Mouse (Mus musculus): ENCODE measurements around the gene Hs1bp3. TPM values are rescaled to one million over a fixed set of nuclear protein-coding genes. Genes with fewer than 3 reads are reported as not detected.

The Hs1bp3 gene
- polyA plus RNA-seq, 1 experiment, result not detected

- WGBS, result 85% methylated on average over 8 of the region's 8 CpGs
- peaks cover 33% of the 10 kb centered on the region for H3K4me1 ChIP-seq (ENCODE audit: control insufficient read depth, insufficient read depth, low read length)
- H3K4me3 ChIP-seq (ENCODE audit: insufficient read depth, low read depth, low read length), result no peak overlapping the region
- no peak for TF ChIP-seq CTCF (IDR thresholded peaks at IDR 0.05; ENCODE audit: insufficient read depth, low read depth, low read length)
- no peak for TF ChIP-seq POLR2A (IDR thresholded peaks at IDR 0.05; ENCODE audit: insufficient read depth, low read depth, low read length)
- no peak overlapping the region; the same call in 1 of the 2 replicates for H3K27ac ChIP-seq (ENCODE audit: insufficient read depth, low read depth, low read length)
Measured at GRCm38 (mm10) chr12:8338918-8339317, 25.7 kb downstream of the Hs1bp3 start.

- WGBS, result 64% methylated on average over 13 of the region's 13 CpGs
- H3K27ac ChIP-seq (ENCODE audit: insufficient read depth, low read depth, low read length), result no peak overlapping the region
- TF ChIP-seq CTCF (IDR thresholded peaks at IDR 0.05; ENCODE audit: insufficient read depth, low read depth, low read length) (no peak), POLR2A (IDR thresholded peaks at IDR 0.05; ENCODE audit: insufficient read depth, low read depth, low read length) (no peak)
Measured at GRCm38 (mm10) chr12:8339591-8340319, 26.5 kb downstream of the Hs1bp3 start.

GRCm38 (mm10) chr12:8341008-8341407 lies 27.8 kb downstream of the Hs1bp3 start:
- Histone ChIP-seq H3K4me1 (ENCODE audit: control insufficient read depth, insufficient read depth, low read length) (peaks cover 40% of the 10 kb centered on the region), H3K27ac (ENCODE audit: insufficient read depth, low read depth, low read length) (no peak overlapping the region), H3K4me3 (ENCODE audit: insufficient read depth, low read depth, low read length) (no peak overlapping the region)
- TF ChIP-seq POLR2A (IDR thresholded peaks at IDR 0.05; ENCODE audit: insufficient read depth, low read depth, low read length), result no peak
- WGBS, result 89% methylated on average over 6 of the region's 6 CpGs

More at GRCm38 (mm10) chr12:8339591-8340319, 26.5 kb downstream of the Hs1bp3 start:
- peaks cover 34% of the 10 kb centered on the region for H3K4me1 ChIP-seq (ENCODE audit: control insufficient read depth, insufficient read depth, low read length)
- no peak overlapping the region for H3K4me3 ChIP-seq (ENCODE audit: insufficient read depth, low read depth, low read length)

GRCm38 (mm10) chr12:8343381-8343780 lies 30.1 kb downstream of the Hs1bp3 start:
- no peak for TF ChIP-seq CTCF (IDR thresholded peaks at IDR 0.05; ENCODE audit: insufficient read depth, low read depth, low read length)
- no peak for TF ChIP-seq POLR2A (IDR thresholded peaks at IDR 0.05; ENCODE audit: insufficient read depth, low read depth, low read length)
- H3K27ac ChIP-seq (ENCODE audit: insufficient read depth, low read depth, low read length), result no peak overlapping the region
- WGBS, result 98% methylated on average over 3 of the region's 3 CpGs

GRCm38 (mm10) chr12:8344897-8345296 lies 31.7 kb downstream of the Hs1bp3 start:
- TF ChIP-seq CTCF (IDR thresholded peaks at IDR 0.05; ENCODE audit: insufficient read depth, low read depth, low read length), result no peak
- no peak for TF ChIP-seq POLR2A (IDR thresholded peaks at IDR 0.05; ENCODE audit: insufficient read depth, low read depth, low read length)
- WGBS, result 18% methylated on average over 9 of the region's 9 CpGs
- Histone ChIP-seq H3K4me1 (ENCODE audit: control insufficient read depth, insufficient read depth, low read length) (peaks cover 28% of the 10 kb centered on the region), H3K4me3 (ENCODE audit: insufficient read depth, low read depth, low read length) (no peak overlapping the region), H3K27ac (ENCODE audit: insufficient read depth, low read depth, low read length) (peak overlapping the region; percentile 66)

More at GRCm38 (mm10) chr12:8343381-8343780, 30.1 kb downstream of the Hs1bp3 start:
- Histone ChIP-seq H3K4me1 (ENCODE audit: control insufficient read depth, insufficient read depth, low read length) (peaks cover 35% of the 10 kb centered on the region), H3K4me3 (ENCODE audit: insufficient read depth, low read depth, low read length) (no peak overlapping the region)

- no peak overlapping the region for H3K4me3 ChIP-seq (ENCODE audit: insufficient read depth, low read depth, low read length)
- TF ChIP-seq POLR2A (IDR thresholded peaks at IDR 0.05; ENCODE audit: insufficient read depth, low read depth, low read length) (no peak), CTCF (IDR thresholded peaks at IDR 0.05; ENCODE audit: insufficient read depth, low read depth, low read length) (no peak)
- H3K27ac ChIP-seq (ENCODE audit: insufficient read depth, low read depth, low read length), result peak overlapping the region; percentile 66
- peaks cover 24% of the 10 kb centered on the region for H3K4me1 ChIP-seq (ENCODE audit: control insufficient read depth, insufficient read depth, low read length)
- 92% methylated on average over 5 of the region's 5 CpGs for WGBS
Measured at GRCm38 (mm10) chr12:8345539-8345938, 32.3 kb downstream of the Hs1bp3 start.

- no peak overlapping the region for H3K4me3 ChIP-seq (ENCODE audit: insufficient read depth, low read depth, low read length)
- H3K27ac ChIP-seq (ENCODE audit: insufficient read depth, low read depth, low read length), result no peak overlapping the region
- TF ChIP-seq CTCF (IDR thresholded peaks at IDR 0.05; ENCODE audit: insufficient read depth, low read depth, low read length) (no peak), POLR2A (IDR thresholded peaks at IDR 0.05; ENCODE audit: insufficient read depth, low read depth, low read length) (no peak)
- 90% methylated on average over 8 of the region's 8 CpGs for WGBS
- H3K4me1 ChIP-seq (ENCODE audit: control insufficient read depth, insufficient read depth, low read length), result peaks cover 24% of the 10 kb centered on the region
Measured at GRCm38 (mm10) chr12:8347746-8348462, 34.7 kb downstream of the Hs1bp3 start.

GRCm38 (mm10) chr12:8348733-8349513 lies 35.7 kb downstream of the Hs1bp3 start:
- no peak for TF ChIP-seq POLR2A (IDR thresholded peaks at IDR 0.05; ENCODE audit: insufficient read depth, low read depth, low read length)
- no peak for TF ChIP-seq CTCF (IDR thresholded peaks at IDR 0.05; ENCODE audit: insufficient read depth, low read depth, low read length)
- no peak overlapping the region for H3K27ac ChIP-seq (ENCODE audit: insufficient read depth, low read depth, low read length)
- WGBS, result 74% methylated on average over 9 of the region's 9 CpGs
- H3K4me3 ChIP-seq (ENCODE audit: insufficient read depth, low read depth, low read length), result no peak overlapping the region
- H3K4me1 ChIP-seq (ENCODE audit: control insufficient read depth, insufficient read depth, low read length), result peaks cover 24% of the 10 kb centered on the region
